Mouse (Mus musculus): ENCODE results near the gene Defa20.
"Not testable (repeated sequence)": the region's sequence is repeated elsewhere in the genome, so short reads cannot be mapped to it uniquely, and the experiment has no call there.

Gene Defa20

GRCm38 (mm10) chr8:21508958-21509357 is at the start of gene Defa20:
Defa20 (plus strand) TSS chr8:21509258.
- not testable (repeated sequence) for DNase-seq (ENCODE audit: low spot score)

DNA sequence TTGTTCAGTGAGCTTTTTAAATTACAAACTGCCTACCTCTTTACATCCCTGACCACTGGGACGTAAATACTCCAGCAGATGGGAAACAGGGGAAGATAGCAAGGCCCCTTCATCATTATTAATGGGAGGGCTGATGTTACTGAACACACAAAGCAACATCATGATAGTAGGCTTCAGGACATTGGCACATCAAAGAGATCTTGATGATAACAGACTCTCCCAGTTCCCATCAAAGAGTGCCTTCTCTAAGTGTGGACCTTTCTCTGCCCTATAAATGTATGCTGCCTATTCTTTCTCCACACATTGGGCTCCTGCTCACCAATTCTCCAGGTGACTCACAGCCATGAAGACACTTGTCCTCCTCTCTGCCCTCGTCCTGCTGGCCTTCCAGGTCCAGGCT is 19.7 kb downstream of the Defa20 start, which contains the start of gene Defa32:
Gene Defa32 (plus strand): TSS at position 301 of the 400 bp plus-strand sequence.
- not testable (repeated sequence) for DNase-seq (ENCODE audit: low spot score)

Measured in layer of hippocampus, adult 9-10 months (tissue).